Mouse (Mus musculus): ENCODE results near the gene Tnfaip6.
"Not testable (repeated sequence)": the region's sequence is repeated elsewhere in the genome, so short reads cannot be mapped to it uniquely, and the experiment has no call there.

The Tnfaip6 gene

DNA sequence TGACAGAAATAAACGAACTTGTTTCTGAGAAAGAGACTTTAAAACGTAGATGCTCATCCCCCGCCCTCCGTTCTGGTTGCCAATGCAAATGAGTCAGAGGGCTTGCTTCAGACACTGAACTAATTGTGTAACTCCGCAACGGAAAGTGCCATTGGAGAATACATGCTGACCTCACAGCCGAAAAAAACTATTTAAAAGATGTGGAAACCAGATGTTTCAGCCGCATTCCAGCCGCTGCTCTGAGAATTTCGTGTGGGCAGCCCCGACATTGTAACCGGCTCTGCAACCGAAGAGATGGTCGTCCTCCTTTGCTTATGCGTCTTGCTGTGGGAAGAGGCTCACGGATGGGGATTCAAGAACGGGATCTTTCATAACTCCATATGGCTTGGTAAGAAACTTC lies at the start of gene Tnfaip6:
Tnfaip6 (plus strand) TSS at position 128 of the 400 bp plus-strand sequence.
- DNase-seq (ENCODE audit: extremely low read depth, low read depth, low spot score), result no peak

GRCm38 (mm10) chr2:51989559-51989958 lies 48.2 kb upstream of the Tnfaip6 start:
- no peak for DNase-seq (ENCODE audit: extremely low read depth, low read depth, low spot score)

DNA sequence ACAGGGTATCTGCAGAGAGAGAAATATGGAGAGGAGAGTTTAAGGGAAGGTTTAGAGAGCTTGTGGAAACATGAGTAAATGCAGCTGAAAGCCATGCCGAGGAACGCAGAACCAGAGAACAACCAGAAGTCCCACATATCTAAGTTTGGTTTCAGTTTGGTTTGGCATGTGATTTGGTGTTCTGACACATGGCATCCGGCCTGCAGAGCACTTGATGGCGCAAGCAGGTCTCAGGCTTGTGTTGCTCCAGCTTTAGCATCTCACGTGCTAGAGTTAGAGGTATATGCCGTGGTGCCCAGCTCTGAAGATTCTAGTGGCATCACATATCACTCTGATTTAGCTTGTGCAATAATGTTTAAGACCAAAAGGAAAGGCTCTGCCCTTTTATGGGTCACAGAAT lies 46.4 kb upstream of the Tnfaip6 start:
- no peak for DNase-seq (ENCODE audit: extremely low read depth, low read depth, low spot score)

DNA sequence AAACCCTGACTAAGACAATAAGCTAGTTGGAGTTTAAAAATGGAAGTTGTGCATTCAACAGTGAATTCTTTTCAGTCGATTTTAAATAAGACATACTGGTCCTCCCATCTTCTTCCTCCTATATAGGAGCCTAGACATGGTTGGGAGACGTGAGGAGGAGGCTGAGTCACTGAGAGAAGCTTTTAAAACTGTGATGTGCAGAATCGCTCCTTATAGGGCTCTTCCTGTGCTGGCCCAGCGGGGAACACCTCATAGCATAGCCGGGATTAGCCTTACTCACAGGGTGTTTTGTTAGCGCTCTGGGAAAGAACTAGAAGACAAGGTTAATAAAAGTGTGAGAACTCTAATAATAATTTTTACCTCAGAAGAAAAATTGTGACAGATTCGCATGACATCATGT lies 37.8 kb upstream of the Tnfaip6 start:
- no peak for DNase-seq (ENCODE audit: extremely low read depth, low read depth, low spot score)

DNA sequence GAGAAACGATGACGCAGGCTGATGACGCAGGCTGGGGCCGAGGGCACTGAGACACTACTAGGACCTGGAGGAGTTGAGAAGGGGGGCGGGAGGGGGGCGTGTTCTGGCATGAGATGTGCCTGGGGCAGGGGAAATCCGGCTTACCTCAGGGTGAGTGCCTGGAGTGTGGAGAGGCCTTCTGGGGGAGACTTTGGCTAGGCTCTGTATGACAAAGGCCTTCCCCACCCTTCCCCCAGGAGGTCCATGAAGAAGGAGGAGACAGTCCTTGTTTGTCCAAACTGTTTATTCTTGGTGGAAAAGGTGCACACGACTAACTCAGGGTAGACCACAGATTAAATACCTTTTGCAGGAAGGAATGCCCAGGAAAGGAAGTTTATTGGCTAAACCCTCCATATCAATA lies 36.3 kb upstream of the Tnfaip6 start:
- DNase-seq (ENCODE audit: extremely low read depth, low read depth, low spot score), result no peak

DNA sequence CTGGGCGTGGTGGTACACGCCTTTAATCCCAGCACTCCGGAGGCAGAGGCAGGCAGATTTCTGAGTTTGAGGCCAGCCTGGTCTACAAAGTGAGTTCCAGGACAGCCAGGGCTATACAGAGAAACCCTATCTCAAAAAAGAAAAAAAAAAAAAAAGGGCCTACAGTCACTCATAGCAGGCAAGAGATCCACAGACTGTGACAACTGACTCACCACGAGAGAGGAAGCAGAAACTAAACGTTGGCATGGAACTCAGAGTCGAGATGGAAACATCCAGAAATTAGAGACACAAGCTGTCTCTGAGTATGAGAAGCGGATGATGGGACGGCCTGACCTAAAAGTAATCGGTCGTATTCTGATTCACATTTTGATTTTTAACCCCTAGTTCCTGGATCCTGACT lies 35.5 kb upstream of the Tnfaip6 start:
- DNase-seq (ENCODE audit: extremely low read depth, low read depth, low spot score), result not testable (repeated sequence)

- DNase-seq (ENCODE audit: extremely low read depth, low read depth, low spot score), result no peak
Observed at GRCm38 (mm10) chr2:52006380-52006779, 31.4 kb upstream of the Tnfaip6 start.

GRCm38 (mm10) chr2:52011820-52012219 lies 26.0 kb upstream of the Tnfaip6 start:
- DNase-seq (ENCODE audit: extremely low read depth, low read depth, low spot score), result not testable (repeated sequence)

- DNase-seq (ENCODE audit: extremely low read depth, low read depth, low spot score), result no peak
Observed at GRCm38 (mm10) chr2:52013306-52013820, 24.4 kb upstream of the Tnfaip6 start.

DNA sequence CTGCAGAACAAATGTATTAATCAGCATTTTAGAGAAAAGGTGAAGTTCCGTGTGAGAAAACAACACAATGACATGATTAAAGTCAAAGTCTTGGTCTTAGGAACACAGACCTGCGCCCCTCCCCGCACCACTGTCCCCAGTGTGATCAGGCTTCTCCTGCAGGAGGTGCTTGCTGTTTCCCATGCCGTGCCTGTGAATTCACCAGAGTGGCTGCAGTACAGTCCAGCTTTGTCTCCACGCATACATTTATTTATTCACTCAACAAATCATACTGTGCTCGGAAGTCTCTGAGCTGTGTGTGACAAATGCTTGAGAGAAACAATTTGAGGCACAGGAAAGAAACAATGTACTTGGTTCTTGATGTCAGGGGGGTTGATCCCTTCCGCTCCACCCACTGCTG lies 21.4 kb upstream of the Tnfaip6 start:
- no peak for DNase-seq (ENCODE audit: extremely low read depth, low read depth, low spot score)

DNA sequence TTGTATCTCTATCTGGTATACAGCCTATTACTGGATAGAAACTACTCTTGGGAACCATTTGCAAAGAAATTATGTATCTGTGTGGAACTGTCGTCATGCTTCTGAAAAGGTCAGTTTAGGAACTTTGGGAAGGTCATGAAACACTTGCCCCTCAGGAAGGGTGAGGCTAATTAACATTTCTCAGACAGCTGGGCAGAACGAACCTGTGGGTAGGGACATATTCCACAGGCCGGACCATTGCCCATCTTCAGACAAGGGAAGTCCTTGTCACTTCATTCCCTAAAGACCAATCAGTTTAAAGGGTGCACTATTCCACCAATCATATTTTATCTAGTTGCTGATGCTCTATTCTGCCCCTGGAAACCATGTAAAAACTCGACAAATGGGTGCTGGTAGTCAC lies 10.7 kb upstream of the Tnfaip6 start:
- no peak for DNase-seq (ENCODE audit: extremely low read depth, low read depth, low spot score)

GRCm38 (mm10) chr2:52029426-52029825 lies 8.4 kb upstream of the Tnfaip6 start:
- no peak for DNase-seq (ENCODE audit: extremely low read depth, low read depth, low spot score)

GRCm38 (mm10) chr2:52031491-52031890 lies 6.3 kb upstream of the Tnfaip6 start:
- no peak for DNase-seq (ENCODE audit: extremely low read depth, low read depth, low spot score)

GRCm38 (mm10) chr2:52034601-52035000 lies 3.2 kb upstream of the Tnfaip6 start:
- no peak for DNase-seq (ENCODE audit: extremely low read depth, low read depth, low spot score)

GRCm38 (mm10) chr2:52035144-52035543 lies 2.7 kb upstream of the Tnfaip6 start:
- DNase-seq (ENCODE audit: extremely low read depth, low read depth, low spot score), result no peak

DNA sequence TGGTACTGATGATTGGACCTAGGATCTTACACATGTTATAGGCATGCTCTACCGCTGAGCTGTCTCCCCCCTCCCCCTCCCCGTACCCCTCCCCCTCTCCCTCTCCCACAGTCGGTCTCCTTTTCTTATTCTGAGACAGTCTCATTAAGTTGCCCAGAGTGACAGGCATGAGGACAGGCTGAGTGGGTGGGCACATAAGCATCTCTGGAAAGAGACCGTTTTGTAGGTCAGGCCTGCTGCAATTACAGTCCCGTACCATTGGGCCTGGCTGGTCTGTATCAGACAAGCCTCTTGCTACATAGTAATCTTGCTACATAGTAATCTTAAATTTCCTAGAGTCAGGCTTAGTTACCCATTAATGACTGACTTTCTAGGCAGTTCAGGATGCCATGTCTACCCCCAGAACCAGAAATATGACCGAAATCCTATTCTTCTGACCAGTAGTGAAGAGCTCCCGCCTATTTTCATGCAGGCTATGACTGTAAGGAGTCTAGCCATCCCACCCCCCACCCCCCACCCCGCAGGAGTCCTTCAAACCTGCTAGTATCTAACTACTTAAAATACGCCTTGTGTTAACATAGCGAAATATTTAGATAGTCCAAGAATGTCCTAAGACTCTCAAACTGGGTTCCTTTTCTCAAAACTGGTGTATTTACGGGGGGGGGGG lies 747 bp upstream of the Tnfaip6 start:
- DNase-seq (ENCODE audit: extremely low read depth, low read depth, low spot score), result no peak

DNA sequence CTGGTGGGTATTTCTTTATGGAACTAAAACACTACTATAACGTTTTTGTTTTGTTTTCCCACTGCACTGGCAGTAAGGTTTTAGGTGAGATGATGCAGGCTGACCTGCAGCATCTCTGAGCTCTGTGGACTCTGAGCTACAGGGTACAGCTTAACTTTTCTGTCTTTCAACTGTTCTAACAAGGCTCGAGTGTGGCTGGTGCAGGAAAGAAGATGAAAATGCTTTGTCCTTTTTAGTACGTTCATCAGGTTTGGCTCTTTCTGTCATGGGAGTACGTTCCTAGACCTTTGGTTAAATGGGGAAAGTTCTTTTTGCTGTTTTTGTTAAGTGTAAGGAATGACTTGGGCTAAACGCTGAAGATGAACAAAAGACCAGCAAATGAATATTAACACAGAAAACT lies 749 bp downstream of the Tnfaip6 start:
- no peak for DNase-seq (ENCODE audit: extremely low read depth, low read depth, low spot score)

DNA sequence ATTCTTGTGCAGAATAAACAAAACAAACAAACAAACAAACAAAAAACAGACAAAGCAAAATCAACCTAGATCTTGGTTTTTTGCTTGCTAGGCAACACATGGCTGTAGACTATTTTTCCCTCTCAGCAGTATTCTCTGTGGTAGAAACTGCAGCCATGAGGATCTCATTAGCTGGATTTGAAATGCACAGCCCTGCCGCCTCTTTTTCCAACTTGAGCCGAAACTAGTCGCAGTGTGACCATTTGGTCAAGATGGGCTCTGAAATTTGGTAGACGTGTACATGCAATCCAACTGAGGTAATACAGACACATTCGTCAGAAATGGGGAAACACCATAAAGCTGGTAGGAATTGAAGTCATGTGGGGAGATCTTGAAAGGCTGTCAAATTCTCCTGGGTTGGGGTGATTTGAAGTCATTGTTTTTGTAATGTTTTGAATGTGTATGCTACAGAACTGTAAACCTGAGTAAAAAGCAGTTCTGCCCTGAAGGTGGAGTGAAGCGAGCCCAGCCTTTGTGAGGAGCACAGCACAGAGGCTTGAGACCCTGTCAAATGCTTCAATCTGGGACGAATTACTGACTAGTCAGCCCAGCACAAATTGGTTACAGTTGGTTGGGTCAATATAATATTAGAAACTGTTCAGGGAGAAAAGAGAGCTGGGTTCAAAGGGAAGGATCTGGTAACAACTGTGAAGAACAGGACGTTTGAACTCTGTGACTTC lies 1.4 kb downstream of the Tnfaip6 start:
- no peak for DNase-seq (ENCODE audit: extremely low read depth, low read depth, low spot score)

DNA sequence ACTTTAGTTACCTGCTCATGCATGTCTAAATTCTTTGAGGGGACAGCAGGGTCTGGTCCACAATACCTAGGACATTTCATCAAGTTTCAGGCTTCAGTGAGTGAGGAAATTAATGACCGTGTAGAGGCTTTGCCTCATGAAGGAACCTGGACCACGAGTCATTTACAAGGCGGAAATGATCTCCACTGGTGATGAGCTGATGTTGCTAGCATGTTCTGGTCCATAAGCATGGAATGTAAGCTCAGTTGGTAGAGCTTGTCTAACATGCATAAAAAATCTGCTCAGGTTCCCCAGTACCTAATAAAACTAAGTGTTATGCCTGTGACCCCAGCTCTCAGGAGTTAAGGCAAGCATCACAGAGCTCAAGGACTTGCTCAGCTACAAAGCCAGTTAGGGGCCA lies 4.3 kb downstream of the Tnfaip6 start:
- DNase-seq (ENCODE audit: extremely low read depth, low read depth, low spot score), result no peak

- DNase-seq (ENCODE audit: extremely low read depth, low read depth, low spot score), result no peak
Observed at GRCm38 (mm10) chr2:52042714-52043113, 4.9 kb downstream of the Tnfaip6 start.

GRCm38 (mm10) chr2:52043485-52043884 lies 5.7 kb downstream of the Tnfaip6 start:
- DNase-seq (ENCODE audit: extremely low read depth, low read depth, low spot score), result no peak

DNA sequence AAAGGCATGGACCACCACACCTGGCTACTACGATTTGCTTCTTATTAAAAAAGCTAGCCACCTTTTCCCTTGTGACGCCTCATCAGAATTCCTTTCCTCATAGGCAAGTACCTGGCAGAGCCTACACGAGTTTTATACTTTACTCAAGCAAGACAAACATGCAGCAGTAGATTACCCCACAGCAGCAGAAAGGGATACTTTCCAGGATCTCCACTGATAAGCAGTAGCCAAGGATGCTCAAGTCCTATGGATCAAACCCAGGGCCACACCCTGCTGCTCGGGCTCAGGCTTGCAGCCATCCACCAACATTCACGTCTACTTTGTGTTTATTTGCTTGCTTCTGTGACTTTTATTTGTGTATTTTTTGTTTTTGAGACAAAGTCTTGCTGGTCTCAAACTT lies 8.2 kb downstream of the Tnfaip6 start:
- DNase-seq (ENCODE audit: extremely low read depth, low read depth, low spot score), result no peak
